Mouse (Mus musculus) cerebral cortex, adult 2 months (tissue): Measurements from ENCODE around the gene Smim15.

Experiments
- WGBS: fragments of 180-500 bp; shearing (Covaris S2); methylation state at CpG from one replicate; pipeline ENCODE4 v1.1.7; 2018; 5-methylcytosine and 5-hydroxymethylcytosine counted together

Gene Smim15

DNA sequence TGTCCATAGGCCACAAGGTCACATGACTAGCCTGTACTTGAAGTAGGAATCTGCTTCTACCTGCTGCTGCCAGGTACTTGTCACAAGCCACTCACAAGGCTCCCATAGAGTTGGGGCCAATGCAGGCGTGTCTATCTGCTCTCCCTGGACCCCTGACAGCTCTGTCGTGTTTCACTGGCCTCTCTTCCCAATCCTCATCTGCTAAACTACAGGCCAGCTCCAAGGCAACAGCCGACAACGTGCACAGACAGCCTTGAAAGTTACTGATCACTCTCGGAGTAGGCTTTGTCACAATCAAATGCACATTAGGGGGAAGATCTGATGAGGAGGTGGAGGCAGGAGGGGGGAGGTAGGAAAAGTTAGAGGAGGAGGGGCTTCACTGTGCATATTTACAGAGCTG, 18.7 kb downstream of the Smim15 start:
- 80% methylated on average over 5 of the region's 5 CpGs for WGBS

- 85% methylated on average over 11 of the region's 11 CpGs for WGBS
Measured at GRCm38 (mm10) chr13:108063374-108064134, 19.3 kb downstream of the Smim15 start.

- WGBS, result 71% methylated on average over 6 of the region's 6 CpGs
Measured at GRCm38 (mm10) chr13:108064331-108064730, 20.1 kb downstream of the Smim15 start.

DNA sequence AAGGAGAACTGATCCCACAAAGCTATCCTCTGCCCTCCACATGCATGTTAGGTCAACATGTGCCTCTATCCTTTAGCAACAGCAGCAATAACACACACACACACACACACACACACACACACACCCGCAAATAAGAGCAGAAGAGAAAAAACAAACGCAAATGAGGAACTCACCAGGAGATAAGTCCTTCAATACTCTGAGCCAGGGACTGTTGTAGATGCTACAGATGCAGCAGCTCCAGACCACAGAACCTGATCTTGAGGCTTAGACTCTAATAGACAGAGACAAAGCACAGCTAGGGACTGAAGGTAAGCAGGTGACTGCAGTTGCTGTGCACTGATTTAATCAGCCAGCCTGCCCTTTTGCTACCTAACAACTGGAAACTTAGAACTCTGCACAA, 21.8 kb downstream of the Smim15 start:
- 91% methylated on average over 2 of the region's 2 CpGs for WGBS

- 70% methylated on average over 4 of the region's 4 CpGs for WGBS
Measured at GRCm38 (mm10) chr13:108069151-108069550, 24.9 kb downstream of the Smim15 start.

GRCm38 (mm10) chr13:108070171-108070570, 25.9 kb downstream of the Smim15 start:
- 97% methylated on average over 10 of the region's 10 CpGs for WGBS

DNA sequence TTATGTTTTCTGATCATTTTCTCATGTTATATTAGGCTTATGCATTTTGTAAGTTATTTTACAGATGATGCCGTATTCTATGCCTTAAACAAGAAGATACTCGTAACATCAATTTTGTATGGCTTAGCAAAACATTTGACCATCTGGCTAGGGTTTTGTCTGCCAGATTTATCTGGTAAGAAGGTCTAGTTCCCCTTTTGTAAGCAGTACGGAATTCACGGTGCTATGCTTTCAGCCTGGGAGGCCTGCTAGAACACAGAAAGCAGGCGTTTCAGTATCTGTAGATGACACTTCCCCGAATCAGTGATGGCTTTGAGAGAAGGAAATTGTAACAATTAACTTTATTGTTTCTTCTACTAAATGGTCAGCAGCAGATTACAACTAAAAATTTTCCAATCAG, 33.2 kb downstream of the Smim15 start:
- WGBS, result 42% methylated on average over 6 of the region's 6 CpGs

DNA sequence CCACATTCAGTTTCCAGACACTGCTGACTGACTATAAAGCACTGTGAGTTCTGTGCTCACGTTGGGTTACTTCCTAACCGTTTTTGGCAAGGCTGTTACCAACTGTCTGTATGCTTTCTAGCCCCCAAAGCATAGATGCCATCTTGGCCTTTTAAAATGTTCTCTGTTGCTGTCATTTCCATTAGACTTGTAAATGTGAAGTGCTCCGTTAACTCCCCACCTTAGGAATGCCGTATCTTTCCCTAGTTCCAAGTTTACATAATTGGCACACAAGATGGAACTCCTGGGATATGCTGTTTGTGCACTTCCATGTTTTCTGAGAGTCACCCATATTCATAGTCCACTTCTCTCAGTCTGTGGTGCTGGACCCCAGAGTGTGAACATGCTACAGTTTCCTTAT, 33.7 kb downstream of the Smim15 start:
- 65% methylated on average over 4 of the region's 4 CpGs for WGBS

- WGBS, result 85% methylated on average over 4 of the region's 4 CpGs
Measured at GRCm38 (mm10) chr13:108084086-108084485, 39.8 kb downstream of the Smim15 start.

GRCm38 (mm10) chr13:108086036-108086435, 41.8 kb downstream of the Smim15 start:
- WGBS, result 51% methylated on average over 5 of the region's 5 CpGs

GRCm38 (mm10) chr13:108086724-108087123, 42.5 kb downstream of the Smim15 start:
- WGBS, result 89% methylated on average over 4 of the region's 4 CpGs

DNA sequence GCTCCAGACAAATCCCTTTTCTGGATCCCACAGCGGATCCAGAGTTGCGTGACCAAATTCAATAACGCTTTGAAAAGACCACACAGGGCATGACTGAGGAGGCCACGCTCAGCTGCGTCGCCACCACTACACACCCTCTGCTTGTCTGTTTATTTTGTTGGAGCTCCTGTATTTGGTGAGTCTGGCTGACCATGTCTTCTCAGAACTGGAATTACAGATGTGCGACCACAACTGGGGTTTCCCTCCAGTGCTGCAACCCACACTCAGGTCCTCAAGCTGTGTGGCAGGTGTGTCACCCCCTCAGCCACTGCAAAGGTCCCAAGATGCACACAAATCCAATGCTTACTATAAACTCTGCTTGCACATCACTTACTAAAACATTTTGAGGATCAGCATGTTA, 48.0 kb downstream of the Smim15 start:
- WGBS, result 95% methylated on average over 7 of the region's 7 CpGs

GRCm38 (mm10) chr13:108094681-108095080, 50.4 kb downstream of the Smim15 start:
- 94% methylated on average over 5 of the region's 5 CpGs for WGBS

DNA sequence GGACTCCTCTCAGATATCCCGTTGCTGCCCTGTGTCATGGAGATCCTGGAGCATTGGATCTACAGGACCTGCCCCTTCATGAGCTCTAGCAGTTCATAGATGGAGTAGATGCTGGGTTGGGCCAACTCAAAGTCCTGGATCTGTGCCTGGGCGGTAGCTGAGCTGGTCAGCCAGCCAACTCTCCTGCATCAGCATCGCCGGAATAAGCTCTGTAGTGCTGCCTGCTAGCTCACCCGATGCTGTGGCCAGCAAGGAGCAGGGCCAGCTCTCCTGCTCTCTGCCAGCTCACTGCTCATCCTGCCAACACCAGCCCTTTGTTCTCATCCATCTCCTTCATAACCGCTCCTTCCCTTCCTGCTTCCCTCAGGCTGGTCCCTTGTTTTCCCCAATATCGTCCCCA, 51.4 kb downstream of the Smim15 start:
- WGBS, result 47% methylated on average over 7 of the region's 7 CpGs

DNA sequence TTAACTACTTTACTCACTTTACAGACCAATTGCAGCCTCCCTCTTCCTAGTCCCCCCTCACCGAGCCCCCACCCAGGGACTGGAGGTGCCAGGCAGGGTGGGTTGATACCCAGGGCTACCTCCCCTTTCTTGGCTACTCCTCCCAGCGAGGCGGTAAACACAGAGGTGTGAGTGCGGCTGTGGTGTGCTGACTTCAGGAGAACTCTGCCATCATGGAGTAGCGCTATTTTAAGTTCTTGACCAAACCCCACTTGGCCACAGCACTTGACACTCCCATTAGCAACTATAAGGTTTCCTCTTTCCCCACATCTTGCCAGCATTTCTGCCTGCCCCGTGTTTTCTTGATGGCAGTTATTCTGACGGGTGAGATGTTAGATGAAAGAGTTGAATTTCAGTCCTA, 52.2 kb downstream of the Smim15 start:
- WGBS, result 87% methylated on average over 7 of the region's 7 CpGs
